Mouse (Mus musculus) kidney, embryonic 15.5 days (tissue): ENCODE measurements around the gene Neurod2. TPM values are rescaled to one million over a fixed set of nuclear protein-coding genes. Genes with fewer than 3 reads are reported as not detected.
A peak's percentile ranks its signal among the peaks of the same experiment; 100 is the strongest.

Experiments used
- ATAC-seq: fragments of 200-750 bp; cut with Nextera tagmentation; replicated peaks from 2 replicates; pipeline ENCODE4 v1.8.0; 2017; ENCODE audit warnings: moderate TSS enrichment; ENCODE audit not compliant: low FRiP score
- H3K27ac ChIP-seq: fragments of 300-500 bp; sonication (generic); 2 replicates; pipeline ENCODE4 v1.5.1; 2015; ENCODE audit warnings: mild to moderate bottlenecking, inconsistent platforms
- H3K27me3 ChIP-seq: fragments of 300-500 bp; sonication (generic); 2 replicates; pipeline ENCODE4 v1.6.1; 2015; ENCODE audit warnings: inconsistent platforms
- H3K36me3 ChIP-seq: fragments of 300-500 bp; sonication (generic); 2 replicates; pipeline ENCODE4 v1.6.1; 2015; ENCODE audit warnings: inconsistent platforms
- H3K4me1 ChIP-seq: fragments of 300-500 bp; sonication (generic); 2 replicates; pipeline ENCODE4 v1.6.1; 2015; ENCODE audit warnings: inconsistent platforms
- H3K4me2 ChIP-seq: fragments of 300-500 bp; sonication (generic); 2 replicates; pipeline ENCODE4 v1.6.1; 2015; ENCODE audit warnings: moderate library complexity, mild to moderate bottlenecking, inconsistent platforms
- H3K4me3 ChIP-seq: fragments of 300-500 bp; sonication (generic); replicated peaks from 2 replicates; pipeline ENCODE4 v1.5.1; 2015; ENCODE audit warnings: mild to moderate bottlenecking, inconsistent platforms
- H3K9ac ChIP-seq: fragments of 300-500 bp; sonication (generic); 2 replicates; pipeline ENCODE4 v1.6.1; 2015; ENCODE audit warnings: mild to moderate bottlenecking, inconsistent platforms
- H3K9me3 ChIP-seq: fragments of 300-500 bp; sonication (generic); replicated peaks from 2 replicates; pipeline ENCODE4 v1.6.1; 2016; ENCODE audit warnings: inconsistent platforms
- WGBS: fragments of 180-500 bp; shearing (Covaris S2); methylation state at CpG from one replicate; pipeline ENCODE4 v1.1.7; 2015; ENCODE audit warnings: mixed read lengths; 5-methylcytosine and 5-hydroxymethylcytosine counted together
- polyA plus RNA-seq: library from polyadenylated mRNA; unstranded; fragments of >200 nt; fragmentation: Nextera tagmentation; extraction: Ambion mirVana; gene quantifications from 2 replicates; pipeline ENCODE4 v1.2.1, GENCODE M21; 2015

The Neurod2 gene
- polyA plus RNA-seq, 1 experiment from 2014 or later = not detected

GRCm38 (mm10) chr11:98364410-98364809 is 35.0 kb upstream of the Neurod2 start:
- no peak for ATAC-seq
- H3K4me1 ChIP-seq = peaks cover 36% of the 10 kb centered on the region
- H3K9ac ChIP-seq = no peak overlapping the region
- H3K4me2 ChIP-seq = no peak overlapping the region
- 98% methylated on average over 5 of the region's 5 CpGs for WGBS
- no peaks in the 10 kb centered on the region for H3K36me3 ChIP-seq
- no peak overlapping the region for H3K27ac ChIP-seq
- no peaks in the 10 kb centered on the region for H3K27me3 ChIP-seq
- H3K9me3 ChIP-seq = no peaks in the 10 kb centered on the region
- no peak overlapping the region for H3K4me3 ChIP-seq

GRCm38 (mm10) chr11:98363817-98364216 is 34.4 kb upstream of the Neurod2 start:
- peaks cover 42% of the 10 kb centered on the region for H3K4me1 ChIP-seq
- H3K9me3 ChIP-seq = no peaks in the 10 kb centered on the region
- H3K36me3 ChIP-seq = no peaks in the 10 kb centered on the region
- no peak overlapping the region for H3K9ac ChIP-seq
- H3K27me3 ChIP-seq = no peaks in the 10 kb centered on the region
- ATAC-seq = no peak
- H3K4me3 ChIP-seq = no peak overlapping the region
- H3K27ac ChIP-seq = no peak overlapping the region
- no peak overlapping the region for H3K4me2 ChIP-seq
- WGBS = 82% methylated on average over 5 of the region's 5 CpGs

- no peak for ATAC-seq
- H3K4me2 ChIP-seq = peak overlapping the region; percentile 81
- H3K9ac ChIP-seq = no peak overlapping the region
- H3K4me1 ChIP-seq = peaks cover 55% of the 10 kb centered on the region
- H3K4me3 ChIP-seq = no peak overlapping the region
- H3K9me3 ChIP-seq = no peaks in the 10 kb centered on the region
- no peaks in the 10 kb centered on the region for H3K27me3 ChIP-seq
- H3K36me3 ChIP-seq = no peaks in the 10 kb centered on the region
- WGBS = 48% methylated on average over 9 of the region's 9 CpGs
- H3K27ac ChIP-seq = peak overlapping the region; percentile 72
These were observed 31.5 kb upstream of the Neurod2 start for GRCm38 (mm10) chr11:98360866-98361521.

GRCm38 (mm10) chr11:98358161-98359083 is 29.0 kb upstream of the Neurod2 start, which contains the start of gene Stard3:
TSS of gene Stard3 (plus strand) at chr11:98358368.
- Histone ChIP-seq H3K9ac (peak within 1 kb of the TSS; percentile 62), H3K4me1 (peaks cover 71% of the 10 kb centered on the region), H3K4me3 (peak within 1 kb of the TSS; percentile 73), H3K4me2 (peak within 1 kb of the TSS; percentile 81), H3K27ac (peak within 1 kb of the TSS; percentile 96), H3K27me3 (peaks cover 14% of the 10 kb centered on the region), H3K9me3 (no peaks in the 10 kb centered on the region), H3K36me3 (no peaks in the 10 kb centered on the region)
- under 1% methylated on average over 59 of the region's 60 CpGs for WGBS
- ATAC-seq = peak; percentile 85

GRCm38 (mm10) chr11:98357396-98358160 is 28.1 kb upstream of the Neurod2 start:
- Histone ChIP-seq H3K27me3 (peaks cover 22% of the 10 kb centered on the region), H3K4me3 (peak overlapping the region; percentile 73), H3K27ac (peak overlapping the region; percentile 96), H3K36me3 (no peaks in the 10 kb centered on the region), H3K4me2 (peak overlapping the region; percentile 81), H3K4me1 (peaks cover 71% of the 10 kb centered on the region), H3K9ac (peak overlapping the region; percentile 42), H3K9me3 (no peaks in the 10 kb centered on the region)
- 0 out of 2 replicates have a peak, but pooled peaks have one; percentile 21 for ATAC-seq
- 6% methylated on average over 13 of the region's 13 CpGs for WGBS

- peak overlapping the region; percentile 81 for H3K4me2 ChIP-seq
- no peaks in the 10 kb centered on the region for H3K36me3 ChIP-seq
- H3K9ac ChIP-seq = 0 out of 2 replicates have a peak overlapping the region, but pooled peaks have one; percentile 42
- peaks cover 30% of the 10 kb centered on the region for H3K27me3 ChIP-seq
- WGBS = 61% methylated on average over 7 of the region's 7 CpGs
- H3K27ac ChIP-seq = peak overlapping the region; percentile 96
- H3K9me3 ChIP-seq = no peaks in the 10 kb centered on the region
- ATAC-seq = no peak
- H3K4me1 ChIP-seq = peaks cover 64% of the 10 kb centered on the region
- peak overlapping the region; percentile 73; the same call in 1 of the 2 replicates for H3K4me3 ChIP-seq
These were observed 27.4 kb upstream of the Neurod2 start for GRCm38 (mm10) chr11:98356625-98357394.

- H3K9me3 ChIP-seq = no peaks in the 10 kb centered on the region
- peaks cover 39% of the 10 kb centered on the region for H3K27me3 ChIP-seq
- no peak overlapping the region for H3K4me2 ChIP-seq
- no peak for ATAC-seq
- WGBS = 9% methylated on average over 6 of the region's 6 CpGs
- no peak overlapping the region for H3K9ac ChIP-seq
- H3K36me3 ChIP-seq = no peaks in the 10 kb centered on the region
- H3K4me1 ChIP-seq = peaks cover 55% of the 10 kb centered on the region
- no peak overlapping the region for H3K4me3 ChIP-seq
- no peak overlapping the region for H3K27ac ChIP-seq
These were observed 26.4 kb upstream of the Neurod2 start for GRCm38 (mm10) chr11:98355732-98356299.

- Histone ChIP-seq H3K36me3 (no peaks in the 10 kb centered on the region), H3K9me3 (no peaks in the 10 kb centered on the region), H3K4me2 (no peak overlapping the region), H3K9ac (no peak overlapping the region), H3K27ac (no peak overlapping the region), H3K27me3 (peaks cover 52% of the 10 kb centered on the region), H3K4me3 (no peak overlapping the region), H3K4me1 (peaks cover 41% of the 10 kb centered on the region)
- 64% methylated on average over 14 of the region's 14 CpGs for WGBS
- ATAC-seq = no peak
These were observed 25.0 kb upstream of the Neurod2 start for GRCm38 (mm10) chr11:98354445-98354844.

GRCm38 (mm10) chr11:98353651-98354211 is 24.3 kb upstream of the Neurod2 start:
- WGBS = 26% methylated on average over 8 of the region's 8 CpGs
- H3K9me3 ChIP-seq = no peaks in the 10 kb centered on the region
- H3K4me3 ChIP-seq = no peak overlapping the region
- H3K36me3 ChIP-seq = no peaks in the 10 kb centered on the region
- peaks cover 59% of the 10 kb centered on the region for H3K27me3 ChIP-seq
- no peak overlapping the region for H3K9ac ChIP-seq
- 0 out of 2 replicates have a peak overlapping the region, but pooled peaks have one; percentile 11 for H3K27ac ChIP-seq
- no peak overlapping the region for H3K4me2 ChIP-seq
- peaks cover 40% of the 10 kb centered on the region for H3K4me1 ChIP-seq
- ATAC-seq = no peak

- no peak overlapping the region for H3K4me2 ChIP-seq
- H3K4me1 ChIP-seq = peaks cover 48% of the 10 kb centered on the region
- no peak overlapping the region for H3K4me3 ChIP-seq
- no peak for ATAC-seq
- no peaks in the 10 kb centered on the region for H3K36me3 ChIP-seq
- no peak overlapping the region for H3K9ac ChIP-seq
- H3K9me3 ChIP-seq = no peaks in the 10 kb centered on the region
- 78% methylated on average over 18 of the region's 18 CpGs for WGBS
- H3K27me3 ChIP-seq = peaks cover 72% of the 10 kb centered on the region
- no peak overlapping the region for H3K27ac ChIP-seq
These were observed 23.0 kb upstream of the Neurod2 start for GRCm38 (mm10) chr11:98352272-98352990.
